Mouse (Mus musculus) bone marrow macrophage, adult 2 months (primary cell): ENCODE measurements at regions not wholly inside any gene's neighbourhood (a gene's known extent, or its start where the extent isn't known, plus 50 kb on each side); places are given as distances from the start of the nearest gene placed in this dataset.

Source experiments
- CTCF ChIP-seq: IDR thresholded peaks from 2 replicates; pipeline ENCODE4 v1.5.1; 2012; ENCODE audit warnings: low read depth, mild to moderate bottlenecking, low read length, moderate library complexity
- POLR2A ChIP-seq: IDR thresholded peaks from 2 replicates; pipeline ENCODE4 v1.6.1; 2012; ENCODE audit warnings: mild to moderate bottlenecking, low read depth, low read length, borderline replicate concordance

DNA sequence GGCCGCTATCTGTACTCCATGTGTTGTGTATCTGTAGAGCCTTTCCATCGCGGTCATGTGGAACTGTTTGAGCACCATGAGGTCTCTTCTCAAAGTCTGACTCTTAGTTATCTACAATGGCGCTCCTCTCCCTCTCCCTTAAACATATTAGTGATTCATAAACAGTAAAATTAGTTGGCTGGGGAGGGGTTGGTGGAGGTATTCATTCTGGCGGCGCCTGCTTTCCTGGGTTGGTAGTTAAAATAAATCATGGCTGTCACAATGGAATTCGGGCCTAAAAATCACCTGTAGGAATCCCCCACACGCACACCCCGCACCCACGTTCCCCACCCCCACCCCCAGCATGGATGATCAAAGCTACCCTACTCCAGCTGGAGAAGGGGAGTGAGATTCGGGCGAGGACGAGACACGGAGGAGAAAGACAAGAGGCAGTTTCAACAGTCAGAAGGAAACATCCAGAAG is 70.6 kb upstream of the Stx18 start:
- no peak for TF ChIP-seq CTCF
- TF ChIP-seq POLR2A, result no peak
